Mouse (Mus musculus): ENCODE data around the gene Zfp473. TPM values are rescaled to one million over a fixed set of nuclear protein-coding genes. Genes with fewer than 3 reads are reported as not detected.
"Not testable (repeated sequence)": the region's sequence is repeated elsewhere in the genome, so short reads cannot be mapped to it uniquely, and the experiment has no call there.

The Zfp473 gene
- 2.1 and 2.6 TPM in 2 replicates for polyA plus RNA-seq (2015; fragmentation: Nextera tagmentation; extraction: Ambion mirVana)

DNA sequence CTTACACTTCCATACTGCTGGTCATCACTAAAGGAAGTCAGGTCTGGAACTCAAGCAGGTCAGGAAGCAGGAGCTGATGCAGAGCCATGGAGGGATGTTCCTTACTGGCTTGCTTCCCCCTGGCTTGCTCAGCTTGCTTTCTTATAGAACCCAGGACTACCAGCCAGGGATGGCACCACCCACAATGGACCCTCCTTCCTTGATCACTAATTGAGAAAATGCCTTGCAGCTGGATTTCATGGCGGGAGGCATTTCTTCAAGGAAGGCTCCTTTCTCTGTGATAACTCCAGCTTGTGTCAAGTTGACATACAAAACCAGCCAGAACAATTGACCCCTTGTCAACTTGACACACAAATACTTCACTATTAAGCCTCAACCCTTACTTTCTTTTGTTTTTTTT, at the start of gene Zfp473:
Gene Zfp473 (minus strand): TSS at position 101 of the 400 bp plus-strand sequence.
- H3K9me3 ChIP-seq (ENCODE audit: low read length); H3K4me3 ChIP-seq (ENCODE audit: low read length); H3K9ac ChIP-seq (replicated peaks; ENCODE audit: low read length); H3K27ac ChIP-seq (ENCODE audit: low read length); H3K4me2 ChIP-seq (replicated peaks; ENCODE audit: low read depth, low read length); H3K27me3 ChIP-seq (ENCODE audit: insufficient read depth, low read length); ATAC-seq (ENCODE audit: low FRiP score, low TSS enrichment): not testable (repeated sequence)
- WGBS: 89% methylated on average over 1 of the region's 1 CpGs
- H3K4me1 ChIP-seq (ENCODE audit: insufficient read depth, low read length): peaks cover 16% of the 10 kb centered on the region
- H3K36me3 ChIP-seq (ENCODE audit: insufficient read depth, low read length): peaks cover 36% of the 10 kb centered on the region

GRCm38 (mm10) chr7:44792781-44793180, 41.9 kb upstream of the Zfp473 start:
- Histone ChIP-seq H3K4me3 (ENCODE audit: low read length) (no peak overlapping the region), H3K36me3 (ENCODE audit: insufficient read depth, low read length) (no peaks in the 10 kb centered on the region), H3K9me3 (ENCODE audit: low read length) (peaks cover 6% of the 10 kb centered on the region; the same call in 1 of the 2 replicates), H3K27ac (ENCODE audit: low read length) (no peak overlapping the region), H3K27me3 (ENCODE audit: insufficient read depth, low read length) (no peaks in the 10 kb centered on the region), H3K9ac (replicated peaks; ENCODE audit: low read length) (no peak overlapping the region), H3K4me2 (replicated peaks; ENCODE audit: low read depth, low read length) (no peak overlapping the region), H3K4me1 (ENCODE audit: insufficient read depth, low read length) (no peaks in the 10 kb centered on the region)
- 77% methylated on average over 6 of the region's 6 CpGs for WGBS
- ATAC-seq (ENCODE audit: low FRiP score, low TSS enrichment): no peak

- Histone ChIP-seq H3K27ac (ENCODE audit: low read length) (no peak overlapping the region), H3K4me2 (replicated peaks; ENCODE audit: low read depth, low read length) (no peak overlapping the region), H3K9me3 (ENCODE audit: low read length) (peaks cover 6% of the 10 kb centered on the region; the same call in 1 of the 2 replicates), H3K4me1 (ENCODE audit: insufficient read depth, low read length) (no peaks in the 10 kb centered on the region), H3K36me3 (ENCODE audit: insufficient read depth, low read length) (no peaks in the 10 kb centered on the region), H3K4me3 (ENCODE audit: low read length) (no peak overlapping the region), H3K27me3 (ENCODE audit: insufficient read depth, low read length) (no peaks in the 10 kb centered on the region), H3K9ac (replicated peaks; ENCODE audit: low read length) (no peak overlapping the region)
- no peak for ATAC-seq (ENCODE audit: low FRiP score, low TSS enrichment)
- 50% methylated on average over 4 of the region's 4 CpGs for WGBS
These were observed 39.2 kb upstream of the Zfp473 start for GRCm38 (mm10) chr7:44790066-44790465.

GRCm38 (mm10) chr7:44789531-44789930, 38.7 kb upstream of the Zfp473 start:
- Histone ChIP-seq H3K4me1 (ENCODE audit: insufficient read depth, low read length) (no peaks in the 10 kb centered on the region), H3K9me3 (ENCODE audit: low read length) (peaks cover 3% of the 10 kb centered on the region; the same call in 1 of the 2 replicates), H3K27ac (ENCODE audit: low read length) (no peak overlapping the region), H3K4me3 (ENCODE audit: low read length) (no peak overlapping the region), H3K4me2 (replicated peaks; ENCODE audit: low read depth, low read length) (no peak overlapping the region), H3K9ac (replicated peaks; ENCODE audit: low read length) (no peak overlapping the region), H3K27me3 (ENCODE audit: insufficient read depth, low read length) (no peaks in the 10 kb centered on the region), H3K36me3 (ENCODE audit: insufficient read depth, low read length) (no peaks in the 10 kb centered on the region)
- ATAC-seq (ENCODE audit: low FRiP score, low TSS enrichment): no peak
- 67% methylated on average over 3 of the region's 3 CpGs for WGBS

DNA sequence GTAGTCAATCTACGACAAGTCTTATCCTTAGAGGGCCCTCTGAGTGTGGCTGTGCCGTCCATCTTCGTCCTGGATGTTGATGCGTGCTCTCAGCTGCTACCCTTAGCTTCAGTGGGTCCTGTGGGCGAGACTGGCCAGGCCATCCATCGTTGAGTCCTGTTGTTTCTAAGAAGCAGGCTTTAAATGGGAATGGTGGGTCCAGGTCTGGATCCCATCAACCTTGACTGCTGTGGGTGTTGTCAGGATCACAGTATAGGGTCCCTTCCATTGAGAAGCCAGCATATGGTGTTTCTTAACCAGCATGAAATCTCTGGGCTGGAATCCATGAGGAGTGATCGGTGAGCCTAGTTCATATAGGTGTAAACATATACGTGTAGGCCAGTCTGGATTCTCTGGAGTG, 29.3 kb upstream of the Zfp473 start:
- ATAC-seq (ENCODE audit: low FRiP score, low TSS enrichment): no peak
- peaks cover 17% of the 10 kb centered on the region for H3K36me3 ChIP-seq (ENCODE audit: insufficient read depth, low read length)
- no peak overlapping the region for H3K4me2 ChIP-seq (replicated peaks; ENCODE audit: low read depth, low read length)
- no peaks in the 10 kb centered on the region for H3K9me3 ChIP-seq (ENCODE audit: low read length)
- H3K4me1 ChIP-seq (ENCODE audit: insufficient read depth, low read length): no peaks in the 10 kb centered on the region
- H3K9ac ChIP-seq (replicated peaks; ENCODE audit: low read length): no peak overlapping the region
- H3K4me3 ChIP-seq (ENCODE audit: low read length): no peak overlapping the region
- no peaks in the 10 kb centered on the region for H3K27me3 ChIP-seq (ENCODE audit: insufficient read depth, low read length)
- 89% methylated on average over 8 of the region's 8 CpGs for WGBS
- H3K27ac ChIP-seq (ENCODE audit: low read length): no peak overlapping the region

- WGBS: 90% methylated on average over 9 of the region's 9 CpGs
- H3K9me3 ChIP-seq (ENCODE audit: low read length): no peaks in the 10 kb centered on the region
- ATAC-seq (ENCODE audit: low FRiP score, low TSS enrichment): no peak
- H3K36me3 ChIP-seq (ENCODE audit: insufficient read depth, low read length): peaks cover 37% of the 10 kb centered on the region
- H3K27me3 ChIP-seq (ENCODE audit: insufficient read depth, low read length): no peaks in the 10 kb centered on the region
- no peak overlapping the region for H3K4me3 ChIP-seq (ENCODE audit: low read length)
- H3K27ac ChIP-seq (ENCODE audit: low read length): no peak overlapping the region
- H3K4me2 ChIP-seq (replicated peaks; ENCODE audit: low read depth, low read length): no peak overlapping the region
- H3K4me1 ChIP-seq (ENCODE audit: insufficient read depth, low read length): no peaks in the 10 kb centered on the region
- no peak overlapping the region for H3K9ac ChIP-seq (replicated peaks; ENCODE audit: low read length)
These were observed 26.1 kb upstream of the Zfp473 start for GRCm38 (mm10) chr7:44776849-44777498.

GRCm38 (mm10) chr7:44772591-44773204, 21.8 kb upstream of the Zfp473 start:
- Histone ChIP-seq H3K4me1 (ENCODE audit: insufficient read depth, low read length) (no peaks in the 10 kb centered on the region), H3K4me3 (ENCODE audit: low read length) (no peak overlapping the region), H3K4me2 (replicated peaks; ENCODE audit: low read depth, low read length) (no peak overlapping the region), H3K36me3 (ENCODE audit: insufficient read depth, low read length) (peaks cover 53% of the 10 kb centered on the region), H3K9me3 (ENCODE audit: low read length) (no peaks in the 10 kb centered on the region), H3K27me3 (ENCODE audit: insufficient read depth, low read length) (no peaks in the 10 kb centered on the region), H3K9ac (replicated peaks; ENCODE audit: low read length) (no peak overlapping the region), H3K27ac (ENCODE audit: low read length) (no peak overlapping the region)
- no peak for ATAC-seq (ENCODE audit: low FRiP score, low TSS enrichment)
- 89% methylated on average over 8 of the region's 8 CpGs for WGBS

GRCm38 (mm10) chr7:44770046-44770578, 19.3 kb upstream of the Zfp473 start:
- Histone ChIP-seq H3K9me3 (ENCODE audit: low read length) (no peaks in the 10 kb centered on the region), H3K9ac (replicated peaks; ENCODE audit: low read length) (no peak overlapping the region), H3K4me1 (ENCODE audit: insufficient read depth, low read length) (no peaks in the 10 kb centered on the region), H3K27me3 (ENCODE audit: insufficient read depth, low read length) (no peaks in the 10 kb centered on the region), H3K27ac (ENCODE audit: low read length) (no peak overlapping the region), H3K36me3 (ENCODE audit: insufficient read depth, low read length) (peaks cover 48% of the 10 kb centered on the region), H3K4me3 (ENCODE audit: low read length) (no peak overlapping the region), H3K4me2 (replicated peaks; ENCODE audit: low read depth, low read length) (no peak overlapping the region)
- ATAC-seq (ENCODE audit: low FRiP score, low TSS enrichment): peak; percentile 23; the same call in 1 of the 2 replicates
- 14% methylated on average over 6 of the region's 6 CpGs for WGBS

GRCm38 (mm10) chr7:44768129-44768528, 17.3 kb upstream of the Zfp473 start:
- no peak for ATAC-seq (ENCODE audit: low FRiP score, low TSS enrichment)
- H3K36me3 ChIP-seq (ENCODE audit: insufficient read depth, low read length): peaks cover 40% of the 10 kb centered on the region

DNA sequence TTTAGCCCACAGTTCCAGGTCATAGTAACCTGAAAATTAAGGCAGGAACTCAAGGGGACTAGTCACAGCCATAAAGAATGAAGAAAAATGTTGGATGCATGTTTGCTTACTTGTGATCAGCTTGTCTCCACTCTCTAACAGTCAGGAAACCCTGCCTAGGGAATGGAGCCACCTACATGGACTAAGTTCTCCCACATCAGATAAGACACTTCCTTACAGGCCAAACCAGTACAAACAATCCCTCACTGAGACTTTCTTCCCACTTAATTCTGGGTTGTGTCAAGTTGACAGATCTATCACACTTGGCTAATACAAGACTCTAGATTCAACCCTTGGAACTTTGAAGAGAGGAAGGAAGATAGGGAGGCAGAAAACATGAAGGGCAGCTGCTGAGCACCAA, 9.5 kb upstream of the Zfp473 start:
- no peak overlapping the region for H3K4me2 ChIP-seq (replicated peaks; ENCODE audit: low read depth, low read length)
- no peak overlapping the region for H3K27ac ChIP-seq (ENCODE audit: low read length)
- peaks cover 66% of the 10 kb centered on the region for H3K36me3 ChIP-seq (ENCODE audit: insufficient read depth, low read length)
- no peaks in the 10 kb centered on the region for H3K4me1 ChIP-seq (ENCODE audit: insufficient read depth, low read length)
- H3K9ac ChIP-seq (replicated peaks; ENCODE audit: low read length): no peak overlapping the region
- H3K9me3 ChIP-seq (ENCODE audit: low read length): no peaks in the 10 kb centered on the region
- no peaks in the 10 kb centered on the region for H3K27me3 ChIP-seq (ENCODE audit: insufficient read depth, low read length)
- ATAC-seq (ENCODE audit: low FRiP score, low TSS enrichment): no peak
- H3K4me3 ChIP-seq (ENCODE audit: low read length): no peak overlapping the region

More at GRCm38 (mm10) chr7:44768129-44768528, 17.3 kb upstream of the Zfp473 start:
- H3K4me1 ChIP-seq (ENCODE audit: insufficient read depth, low read length): no peaks in the 10 kb centered on the region
- H3K4me3 ChIP-seq (ENCODE audit: low read length): no peak overlapping the region
- no peaks in the 10 kb centered on the region for H3K9me3 ChIP-seq (ENCODE audit: low read length)
- H3K27me3 ChIP-seq (ENCODE audit: insufficient read depth, low read length): no peaks in the 10 kb centered on the region
- H3K4me2 ChIP-seq (replicated peaks; ENCODE audit: low read depth, low read length): no peak overlapping the region
- H3K27ac ChIP-seq (ENCODE audit: low read length): no peak overlapping the region
- H3K9ac ChIP-seq (replicated peaks; ENCODE audit: low read length): no peak overlapping the region
- 86% methylated on average over 5 of the region's 5 CpGs for WGBS

Data from kidney, embryonic 16.5 days (tissue).